Comparison of ENCODE assay signal across 7 mouse cellular contexts in genomic region chr19:46392018-46392417, GRCm38 (mm10). TPM values are rescaled to one million over a fixed set of nuclear protein-coding genes. Genes with fewer than 3 reads are reported as not detected.
DNase-seq lines count a peak whose midpoint lies in the region; ATAC-seq lines count a peak whose summit lies in the region.

No protein-coding gene starts in this region.

- H3K4me2 ChIP-seq in hindbrain, embryonic 11.5 days (replicated peaks; ENCODE audit: low read depth, low read length): no peak overlapping the region
- H3K4me2 ChIP-seq in hindbrain, embryonic 12.5 days (replicated peaks): no peak overlapping the region

- no peaks in the 10 kb centered on the region for H3K27me3 ChIP-seq in hindbrain, embryonic 11.5 days (ENCODE audit: control insufficient read depth, insufficient read depth, low read length)
- H3K27me3 ChIP-seq in hindbrain, embryonic 12.5 days: no peaks in the 10 kb centered on the region

- H3K36me3 ChIP-seq in hindbrain, embryonic 11.5 days (ENCODE audit: control insufficient read depth, insufficient read depth, low read length): no peaks in the 10 kb centered on the region
- peaks cover 7% of the 10 kb centered on the region; the same call in 1 of the 2 replicates for H3K36me3 ChIP-seq in hindbrain, embryonic 12.5 days

- no peaks in the 10 kb centered on the region for H3K9me3 ChIP-seq in hindbrain, embryonic 11.5 days (ENCODE audit: control insufficient read depth, low read length)
- H3K9me3 ChIP-seq in hindbrain, embryonic 12.5 days (replicated peaks): no peaks in the 10 kb centered on the region

- peaks cover 6% of the 10 kb centered on the region for H3K4me1 ChIP-seq in hindbrain, embryonic 11.5 days (replicated peaks; ENCODE audit: control insufficient read depth, insufficient read depth, low read length)
- peaks cover 21% of the 10 kb centered on the region for H3K4me1 ChIP-seq in hindbrain, embryonic 12.5 days

- no peak overlapping the region for H3K9ac ChIP-seq in hindbrain, embryonic 11.5 days (ENCODE audit: low read depth, low read length)
- no peak overlapping the region for H3K9ac ChIP-seq in hindbrain, embryonic 12.5 days

- WGBS in hindbrain, embryonic 11.5 days: 45% methylated on average over 4 of the region's 4 CpGs
- 43% methylated on average over 4 of the region's 4 CpGs for WGBS in hindbrain, embryonic 12.5 days

- H3K27ac ChIP-seq in hindbrain, embryonic 11.5 days (ENCODE audit: low read depth, low read length): no peak overlapping the region
- H3K27ac ChIP-seq in hindbrain, embryonic 12.5 days: no peak overlapping the region

- H3K4me3 ChIP-seq in hindbrain, embryonic 11.5 days (ENCODE audit: low read depth, low read length): no peak overlapping the region
- no peak overlapping the region for H3K4me3 ChIP-seq in hindbrain, embryonic 12.5 days

- ATAC-seq in hindbrain, embryonic 11.5 days (ENCODE audit: low FRiP score): no peak
- ATAC-seq in hindbrain, embryonic 12.5 days (ENCODE audit: low FRiP score): no peak

- DNase-seq in hindbrain, embryonic 11.5 days (ENCODE audit: low spot score): peak; percentile 67
- DNase-seq in CD4-positive helper T cell, adult 2 months (ENCODE audit: low read depth, low spot score): peak; percentile 60
- DNase-seq in MN1 (ENCODE audit: low spot score): peak; percentile 63
- DNase-seq in kidney, postnatal 10 days: peak; percentile 65
- DNase-seq in thymus, postnatal 14 days: peak; percentile 51
- no peak for DNase-seq in left cerebral cortex, adult 11 months (ENCODE audit: low spot score)

RNA-seq across cellular contexts. Expression of gene Actr1a, which starts 3.5 kb away (rescaled TPM):
- polyA plus RNA-seq in hindbrain, embryonic 11.5 days (2014; fragmentation: Nextera tagmentation; extraction: Ambion mirVana): 223 and 250 TPM in 2 replicates
- 240 and 246 TPM in 2 replicates for polyA plus RNA-seq in hindbrain, embryonic 12.5 days (2016; fragmentation: Nextera tagmentation; extraction: Ambion mirVana)

RNA-seq across cellular contexts. Expression of gene Sufu, which starts 4.7 kb away (rescaled TPM):
- 31.9 and 33.2 TPM in 2 replicates for polyA plus RNA-seq in hindbrain, embryonic 11.5 days (2014; fragmentation: Nextera tagmentation; extraction: Ambion mirVana)
- 37.7 and 39.3 TPM in 2 replicates for polyA plus RNA-seq in hindbrain, embryonic 12.5 days (2016; fragmentation: Nextera tagmentation; extraction: Ambion mirVana)

RNA-seq across cellular contexts. Expression of gene 2310034G01Rik, which starts 41.9 kb away (rescaled TPM):
- polyA plus RNA-seq in hindbrain, embryonic 11.5 days (2014; fragmentation: Nextera tagmentation; extraction: Ambion mirVana): 1.7 TPM in 2 replicates
- 1.4 and 1.5 TPM in 2 replicates for polyA plus RNA-seq in hindbrain, embryonic 12.5 days (2016; fragmentation: Nextera tagmentation; extraction: Ambion mirVana)

RNA-seq across cellular contexts. Expression of gene Mfsd13a, which starts 51.1 kb away (rescaled TPM):
- 4.4 and 6.9 TPM in 2 replicates for polyA plus RNA-seq in hindbrain, embryonic 11.5 days (2014; fragmentation: Nextera tagmentation; extraction: Ambion mirVana)
- 7.1 and 7.6 TPM in 2 replicates for polyA plus RNA-seq in hindbrain, embryonic 12.5 days (2016; fragmentation: Nextera tagmentation; extraction: Ambion mirVana)

RNA-seq across cellular contexts. Expression of gene Cuedc2, which starts 53.5 kb away (rescaled TPM):
- polyA plus RNA-seq in hindbrain, embryonic 11.5 days (2014; fragmentation: Nextera tagmentation; extraction: Ambion mirVana): 252 and 260 TPM in 2 replicates
- polyA plus RNA-seq in hindbrain, embryonic 12.5 days (2016; fragmentation: Nextera tagmentation; extraction: Ambion mirVana): 239 and 261 TPM in 2 replicates
